Mouse (Mus musculus) spleen, postnatal 36 days (tissue): ENCODE results near the gene Phc2.

Experiments
- DNase-seq, 2 experiments: peaks; one replicate each; pipeline ENCODE4 v3.0.0; 2022; ENCODE audit warnings: low spot score in 2 of 2, mixed read lengths in 1 of 2

Gene Phc2

DNA sequence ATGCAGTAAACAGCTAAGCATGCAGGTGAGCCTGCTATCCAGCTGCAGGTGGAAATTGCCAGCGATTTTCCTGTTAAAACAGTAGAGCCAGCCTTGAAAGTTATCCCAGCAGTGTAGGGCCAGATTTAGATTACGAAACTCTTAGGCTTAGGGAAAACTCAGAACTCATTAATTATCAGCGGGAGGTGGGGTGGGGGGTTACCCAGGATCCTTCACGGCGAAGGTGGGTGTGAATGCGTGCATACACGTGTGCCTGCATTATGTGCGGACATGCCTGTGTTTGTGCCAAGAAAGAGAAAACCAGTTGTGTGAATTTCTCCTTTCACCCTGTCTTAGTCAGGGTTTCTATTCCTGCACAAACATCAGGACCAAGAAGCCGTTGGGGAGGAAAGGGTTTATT, 62.2 kb downstream of the Phc2 start:
- DNase-seq = no peak

DNA sequence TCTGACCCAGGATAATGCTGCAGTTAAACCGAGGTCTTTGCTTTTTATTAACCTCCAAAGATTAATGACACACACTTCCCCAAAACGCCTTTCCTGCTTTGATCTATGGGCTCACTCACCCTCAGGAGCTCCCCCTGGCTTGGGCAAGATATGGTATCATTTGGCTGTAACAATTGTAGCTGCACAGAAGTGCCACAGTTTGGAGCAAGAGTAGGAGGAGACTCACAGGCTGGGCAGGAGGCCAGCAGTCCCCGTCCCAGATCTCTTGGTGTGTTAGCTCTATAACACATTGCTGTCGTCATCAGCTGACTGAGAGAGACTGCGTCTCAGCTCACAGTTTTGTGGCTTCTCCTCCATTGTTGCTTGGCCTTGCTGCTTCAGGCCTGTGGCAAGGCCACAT, 65.6 kb downstream of the Phc2 start:
- no peak for DNase-seq

DNA sequence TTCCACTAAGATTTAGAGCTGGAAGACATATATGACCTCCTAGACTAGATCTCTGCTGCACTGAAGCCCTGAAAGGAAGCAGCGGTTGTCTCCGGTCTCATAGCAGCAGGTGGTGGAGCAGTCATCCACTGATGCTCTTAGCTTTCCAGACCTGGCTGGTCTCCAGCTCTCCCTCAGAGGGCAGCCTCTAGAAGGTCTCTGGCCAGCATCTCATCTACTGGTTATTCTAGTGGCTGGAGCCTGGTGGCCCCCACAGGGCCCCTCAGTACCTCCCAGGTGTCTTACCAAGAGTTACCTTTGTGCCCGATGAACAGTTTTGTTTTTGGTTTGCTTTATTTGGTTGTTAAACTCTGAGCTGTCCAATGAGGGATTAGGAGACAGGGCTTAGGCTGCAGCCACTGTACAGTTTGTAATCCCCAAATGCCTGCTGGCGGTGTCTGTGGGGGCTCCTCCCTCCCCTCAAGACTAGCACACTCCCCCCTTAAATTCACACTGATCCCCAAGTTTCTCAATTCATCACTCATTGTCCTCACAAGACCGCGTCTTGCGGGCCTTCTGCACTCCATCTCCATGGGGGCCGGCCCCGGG, 66.7 kb downstream of the Phc2 start:
- no peak for DNase-seq

DNA sequence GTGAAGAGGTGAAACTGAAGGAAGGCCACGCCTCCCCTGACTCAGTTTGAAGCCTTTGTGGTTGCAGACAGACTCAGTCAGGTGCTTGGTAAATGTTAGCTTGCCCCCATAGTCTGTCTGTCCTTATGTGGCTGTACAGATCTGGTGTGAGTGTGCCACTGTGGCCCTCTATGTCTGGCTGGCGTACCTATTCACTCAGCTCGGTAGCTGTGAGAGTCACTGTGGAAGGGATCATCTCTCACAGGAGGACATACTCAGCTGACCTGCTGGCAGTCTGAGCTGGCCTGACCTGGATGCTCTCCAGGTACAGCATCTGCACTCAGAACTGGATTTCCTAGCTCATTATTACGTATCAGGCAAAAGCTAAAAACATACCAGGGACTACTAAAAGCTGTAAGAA, 67.3 kb downstream of the Phc2 start:
- DNase-seq = no peak

DNA sequence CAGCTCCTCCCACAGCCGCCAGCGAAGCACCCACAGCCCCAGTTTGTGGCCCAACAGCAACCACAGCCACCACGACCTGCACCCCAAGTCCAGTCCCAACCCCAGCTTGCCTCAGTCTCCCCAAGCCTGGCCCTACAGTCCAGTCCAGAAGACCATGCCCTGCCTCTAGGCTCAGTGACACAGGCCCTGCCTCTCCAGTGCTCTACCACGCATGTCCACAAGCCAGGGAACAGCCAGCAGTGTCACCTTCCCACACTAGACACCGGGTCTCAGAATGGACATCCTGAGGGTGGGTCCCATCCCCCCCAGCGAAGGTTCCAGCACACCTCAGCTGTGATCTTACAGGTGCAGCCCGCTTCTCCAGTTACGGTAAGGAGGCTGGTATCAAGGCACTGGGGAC, 68.4 kb downstream of the Phc2 start:
- no peak for DNase-seq

DNA sequence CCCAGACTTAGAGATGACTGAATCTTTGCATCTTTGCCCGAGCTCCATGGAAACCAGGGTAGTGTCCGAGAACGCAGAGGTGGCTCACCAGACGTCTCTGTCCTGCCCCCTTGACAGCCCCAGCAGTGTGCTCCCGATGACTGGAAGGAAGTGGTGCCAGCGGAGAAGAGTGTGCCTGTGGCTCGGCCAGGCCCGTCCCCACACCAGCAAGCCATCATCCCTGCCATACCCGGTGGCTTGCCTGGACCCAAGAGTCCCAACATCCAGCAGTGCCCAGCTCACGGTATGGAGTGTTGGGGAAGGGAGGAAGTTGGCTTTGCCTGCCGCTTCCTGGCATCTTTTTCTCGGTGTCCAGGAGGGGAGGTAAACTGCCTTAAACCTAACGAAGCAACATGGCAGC, 68.9 kb downstream of the Phc2 start:
- no peak for DNase-seq

DNA sequence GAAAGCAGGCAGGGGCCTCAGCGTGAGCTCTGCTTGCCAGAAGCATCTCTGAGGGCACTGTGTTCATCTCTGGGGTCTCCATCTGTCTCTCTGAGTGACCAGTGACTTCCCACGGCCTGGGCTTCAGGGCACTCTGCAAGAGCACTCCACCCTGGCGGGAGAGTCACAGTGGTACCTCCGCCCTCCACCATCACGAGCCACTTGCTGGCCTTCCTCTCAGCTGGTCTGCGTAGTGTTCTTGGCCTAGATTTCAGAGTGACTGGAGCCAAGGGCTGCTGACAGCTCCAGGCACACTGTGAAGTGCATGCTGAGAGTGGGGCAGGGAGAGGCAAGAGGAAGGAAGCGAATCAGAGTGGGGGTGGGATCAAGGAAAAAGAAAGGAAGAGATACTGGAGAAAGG, 69.6 kb downstream of the Phc2 start:
- no peak for DNase-seq

DNA sequence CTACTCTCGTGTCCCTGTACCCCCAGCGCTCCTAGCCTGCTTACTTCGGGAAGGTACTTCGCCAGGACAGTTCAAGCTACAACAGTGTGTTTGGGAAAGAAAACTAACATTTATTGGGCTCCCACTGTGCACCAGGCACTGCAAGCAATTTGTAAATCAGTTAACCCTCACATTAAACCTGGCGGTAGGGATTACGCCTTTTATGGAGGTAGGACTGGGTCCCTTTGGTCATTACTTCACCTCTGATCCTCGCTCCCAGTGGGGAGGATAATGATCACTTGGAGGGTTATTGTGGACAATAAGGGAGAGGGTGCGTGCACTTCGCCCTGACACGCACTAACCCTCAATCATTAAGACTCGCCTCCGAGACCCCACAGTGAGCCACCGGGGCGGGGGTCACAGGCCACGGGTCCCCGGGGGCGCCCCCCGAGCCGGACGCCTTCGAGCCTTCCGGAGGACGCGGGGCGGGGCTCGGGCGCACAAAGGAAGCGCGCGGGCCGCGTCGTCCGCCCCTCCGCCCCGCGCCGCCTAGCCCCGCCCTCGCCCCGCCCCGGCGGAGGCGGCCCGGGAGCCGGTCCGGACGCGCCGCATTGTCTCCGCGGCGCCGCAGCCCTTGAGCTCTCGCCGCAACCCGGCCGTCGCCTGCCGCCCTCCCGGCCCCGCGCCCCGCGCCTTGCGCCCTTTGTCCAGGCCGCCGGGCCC, 72.7 kb downstream of the Phc2 start:
- DNase-seq = peak; percentile 86 to 88

DNA sequence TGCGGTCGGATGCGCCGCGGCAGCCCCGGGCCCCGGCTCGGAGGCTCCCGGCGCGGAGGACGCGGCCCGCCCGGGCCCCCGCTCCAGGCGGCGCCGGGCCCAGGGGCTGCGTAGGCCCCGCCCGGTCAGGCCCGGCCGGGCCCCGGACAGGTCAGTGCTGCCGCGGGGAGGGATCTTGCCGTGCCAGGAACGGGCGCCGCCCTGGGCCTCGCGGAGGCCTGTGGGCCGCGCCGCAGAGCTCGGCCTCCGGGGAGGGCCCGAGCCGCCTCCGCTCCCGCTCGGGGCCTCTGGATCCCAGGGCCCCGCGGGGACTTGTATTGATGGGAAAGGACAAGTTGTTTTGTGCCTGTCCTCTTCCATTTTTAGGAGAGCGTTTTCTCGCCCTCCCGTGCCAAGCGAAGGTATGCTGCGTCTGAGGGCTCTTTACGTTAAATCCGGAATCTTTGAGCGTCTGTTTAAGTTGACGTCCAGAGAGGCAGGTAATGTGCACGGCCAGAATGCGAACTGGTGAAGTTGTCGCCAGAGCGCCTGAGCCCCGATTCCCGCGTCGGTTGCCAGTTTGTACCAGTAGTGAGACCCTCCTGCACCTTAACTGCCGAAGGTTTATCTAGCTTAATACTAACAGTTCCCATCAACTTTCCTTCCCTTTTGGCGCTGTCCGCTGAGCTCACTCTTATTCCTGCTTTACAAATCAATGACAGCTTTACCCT, 73.4 kb downstream of the Phc2 start:
- DNase-seq = peak; percentile 44 to 45

DNA sequence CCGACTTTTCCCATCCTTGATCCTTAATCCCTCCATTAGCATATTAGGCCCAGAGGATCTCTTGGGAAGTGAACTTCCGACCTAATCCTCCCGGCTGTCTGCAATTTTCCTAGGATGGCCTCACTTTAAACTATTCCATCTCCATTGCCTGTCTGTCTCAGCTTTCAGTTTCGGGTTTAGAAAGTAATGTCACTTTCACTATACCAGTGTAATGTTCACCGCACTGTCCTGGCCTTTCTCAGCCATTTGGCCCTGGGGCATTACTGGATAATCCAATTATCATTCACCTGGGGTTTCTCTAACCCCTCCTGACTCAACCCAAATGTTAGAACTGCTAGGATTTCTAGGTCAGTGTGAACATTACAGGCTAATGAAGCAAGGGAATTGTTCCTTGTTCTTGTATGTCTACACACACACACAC, 73.9 kb downstream of the Phc2 start:
- DNase-seq = no peak

DNA sequence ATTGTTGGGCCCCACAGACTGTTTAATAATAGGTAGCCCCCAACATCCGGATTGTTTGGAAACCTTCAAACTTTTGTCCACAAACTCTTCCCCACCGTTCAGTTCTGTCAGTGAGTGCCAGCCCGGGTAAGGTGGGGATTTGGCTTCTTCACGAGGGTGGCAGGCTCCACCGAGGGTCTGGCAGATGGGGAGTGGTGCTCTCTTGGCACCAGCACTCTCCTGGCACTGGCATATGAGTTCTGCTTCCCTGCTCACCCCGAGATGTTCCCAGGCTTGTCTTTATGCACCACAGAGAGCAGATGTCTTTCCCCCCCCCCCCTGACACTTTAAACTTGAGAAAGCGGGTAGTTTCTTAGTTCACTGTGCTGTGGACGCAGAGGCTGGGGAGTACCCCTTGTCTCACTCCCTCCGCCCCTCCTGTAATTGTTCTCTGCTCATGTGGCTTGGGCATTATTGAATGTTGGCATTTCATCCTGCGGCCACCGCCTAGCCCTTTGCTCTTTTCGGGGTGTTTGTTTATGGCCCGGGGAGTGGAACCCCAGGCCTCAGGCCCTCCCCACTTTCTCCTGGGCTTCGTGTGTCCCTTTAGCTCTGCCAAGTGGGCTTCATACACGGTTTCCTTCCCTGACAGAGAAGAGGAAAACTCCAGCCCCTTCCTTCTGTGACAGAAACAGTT, 74.7 kb downstream of the Phc2 start:
- DNase-seq = no peak

DNA sequence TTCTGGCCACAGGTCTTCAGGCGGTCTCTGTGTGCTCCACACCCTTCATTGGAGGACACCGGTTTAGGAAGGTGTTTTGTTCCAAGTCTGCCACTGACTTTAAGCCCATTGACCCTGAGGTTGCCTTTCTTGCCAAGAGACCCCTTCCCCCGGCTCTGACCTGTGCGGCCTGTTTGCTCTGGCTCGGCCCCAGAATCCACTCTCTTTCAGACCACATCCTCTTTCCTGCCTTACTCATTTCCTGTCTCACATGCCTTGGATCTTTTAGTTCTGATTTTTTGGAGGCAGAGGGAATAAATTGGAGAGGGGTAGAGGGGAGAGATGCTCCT, 75.2 kb downstream of the Phc2 start:
- no peak for DNase-seq

DNA sequence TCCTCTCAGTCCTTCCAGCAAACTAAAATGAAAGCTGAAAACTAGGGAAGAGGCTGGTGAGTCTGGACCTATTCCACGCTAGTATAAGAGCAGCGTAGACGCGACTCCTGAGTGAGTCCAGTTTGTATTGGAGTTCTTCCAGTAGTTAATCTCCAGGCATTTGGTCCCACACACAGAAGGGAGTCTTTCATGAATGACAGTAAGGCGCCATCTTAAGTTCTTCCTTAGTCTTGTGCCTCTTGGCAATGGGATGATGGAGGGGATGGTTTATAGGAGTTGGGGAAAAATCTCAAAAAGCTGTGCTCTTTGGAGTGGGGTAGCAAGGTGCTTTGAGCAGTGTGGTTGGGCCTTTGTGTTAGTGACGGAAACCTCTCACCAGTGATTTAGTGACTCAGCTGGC, 75.8 kb downstream of the Phc2 start:
- DNase-seq = no peak

DNA sequence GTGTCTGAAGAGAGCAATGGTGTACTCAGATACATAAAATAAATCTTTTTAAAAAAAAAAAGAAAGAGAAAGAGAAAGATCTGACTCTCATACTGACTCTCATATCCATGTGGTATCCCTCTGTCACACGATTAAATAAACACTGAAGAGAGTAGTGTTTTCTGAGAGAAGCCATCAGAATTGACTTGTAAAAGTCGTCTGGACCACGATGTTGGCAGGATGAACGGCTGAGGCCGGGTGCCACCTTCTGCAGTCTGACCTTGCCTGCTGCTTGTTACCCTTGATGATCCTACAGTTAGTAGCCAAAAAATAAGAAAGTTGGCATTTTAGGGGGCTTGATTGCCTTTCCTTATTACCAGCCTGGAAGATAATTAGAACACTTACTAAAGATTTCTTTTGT, 78.3 kb downstream of the Phc2 start:
- DNase-seq = no peak

DNA sequence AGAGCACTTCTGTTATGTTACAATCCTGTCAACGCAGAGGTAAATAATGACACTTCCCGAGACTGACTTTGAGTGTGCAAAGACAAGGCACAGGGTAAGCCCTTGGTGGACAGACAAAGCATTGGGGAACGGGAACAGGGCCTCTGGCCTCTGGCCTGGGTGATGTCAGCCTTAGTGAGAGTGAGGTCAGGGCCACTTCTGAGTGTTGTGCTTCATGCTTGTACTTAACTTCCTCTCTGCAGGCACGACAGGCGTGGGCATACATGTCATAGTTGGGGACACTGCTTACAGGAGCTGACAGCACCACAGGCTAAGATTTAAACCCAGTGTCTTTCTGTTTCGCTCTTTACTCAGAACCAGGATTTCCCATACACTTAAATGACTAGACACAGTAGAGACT, 79.0 kb downstream of the Phc2 start:
- peak; percentile 69 to 72 for DNase-seq

DNA sequence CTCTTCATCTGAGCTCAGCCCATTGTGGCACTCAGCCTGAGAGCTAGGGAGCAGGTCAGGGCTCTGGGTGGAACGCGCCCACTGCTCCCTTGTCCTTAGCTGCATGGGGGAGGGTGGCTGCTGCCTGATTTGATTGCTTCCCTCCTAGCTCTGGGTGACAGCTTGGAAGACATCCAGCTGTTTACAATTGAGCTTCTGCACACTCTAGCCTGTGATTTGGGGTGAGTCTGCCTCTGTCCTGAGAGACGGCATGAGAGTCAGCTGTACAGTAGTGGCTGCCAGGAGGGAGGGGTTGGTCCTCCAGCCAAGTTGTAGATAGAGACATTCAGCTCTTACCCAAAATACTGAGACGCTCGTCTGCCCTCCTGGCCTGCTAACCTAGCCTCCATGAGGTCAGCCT, 79.7 kb downstream of the Phc2 start:
- peak; percentile 28 to 32 for DNase-seq

DNA sequence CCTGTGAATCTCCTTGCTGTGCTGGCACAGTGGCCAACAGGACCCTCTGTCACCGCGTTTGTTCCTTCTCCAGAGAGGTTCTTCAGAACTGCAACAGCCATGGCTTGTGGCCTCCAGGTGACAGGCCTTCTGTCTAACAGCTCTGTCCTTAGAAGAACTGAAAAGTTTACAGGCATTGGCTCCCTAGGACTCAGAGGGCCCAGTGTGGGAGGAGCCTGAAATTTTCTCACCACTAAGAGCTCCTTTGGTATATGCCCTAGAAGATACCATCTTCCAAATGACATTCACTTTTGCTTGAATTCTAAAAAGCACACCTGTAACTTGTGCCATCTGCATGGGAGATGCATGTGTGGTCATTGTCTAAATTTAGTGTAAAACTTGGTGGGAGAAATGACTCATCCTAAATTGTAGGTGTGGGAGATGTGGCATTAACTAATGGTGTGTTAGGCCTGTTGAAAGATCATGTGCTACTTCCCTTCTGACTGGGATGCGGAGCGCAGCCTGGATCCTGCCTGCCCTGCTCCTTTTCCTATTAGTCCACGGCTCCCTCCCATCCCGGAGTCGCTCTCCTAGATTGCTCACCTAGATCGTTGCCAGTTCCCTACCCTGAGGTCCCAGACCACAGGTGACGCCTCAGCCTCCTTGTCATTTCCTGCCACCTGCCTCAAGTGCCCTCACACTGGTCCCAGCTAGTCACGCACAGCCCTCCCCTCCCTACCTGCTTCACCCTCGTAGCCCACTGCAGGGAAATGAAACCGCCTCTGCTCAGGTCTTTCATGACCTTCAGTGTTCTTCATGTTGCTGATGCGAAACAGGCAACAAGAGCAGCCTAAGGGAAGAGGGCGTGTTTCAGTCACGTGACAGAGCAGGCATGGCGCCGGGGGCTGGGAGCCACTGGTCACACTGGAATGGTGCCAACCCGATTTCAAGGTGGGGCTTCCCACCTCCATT, 80.5 kb downstream of the Phc2 start:
- peak; percentile 88 for DNase-seq

DNA sequence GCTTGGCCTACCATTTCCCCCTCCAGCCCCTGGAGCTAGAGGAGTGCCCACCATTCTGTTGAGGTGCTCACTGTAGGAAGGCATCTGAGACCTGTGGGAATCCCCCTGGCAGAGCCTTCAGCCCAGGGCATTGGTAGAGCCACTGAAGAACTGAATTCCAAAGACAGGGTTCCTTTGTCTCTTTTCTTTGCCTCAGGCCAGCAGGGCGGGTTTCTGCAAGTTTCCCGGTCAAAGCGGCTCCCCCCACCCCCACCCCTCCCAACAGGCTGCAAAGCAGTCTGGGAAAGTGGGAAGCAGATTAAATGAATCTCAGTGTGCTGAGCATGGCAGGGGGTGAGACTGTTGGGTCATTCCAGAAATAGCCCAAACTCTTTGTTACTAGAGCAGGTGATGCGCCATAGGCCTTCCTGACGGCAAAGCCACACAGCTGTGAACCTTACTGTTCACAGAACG, 82.7 kb downstream of the Phc2 start:
- DNase-seq = no peak

DNA sequence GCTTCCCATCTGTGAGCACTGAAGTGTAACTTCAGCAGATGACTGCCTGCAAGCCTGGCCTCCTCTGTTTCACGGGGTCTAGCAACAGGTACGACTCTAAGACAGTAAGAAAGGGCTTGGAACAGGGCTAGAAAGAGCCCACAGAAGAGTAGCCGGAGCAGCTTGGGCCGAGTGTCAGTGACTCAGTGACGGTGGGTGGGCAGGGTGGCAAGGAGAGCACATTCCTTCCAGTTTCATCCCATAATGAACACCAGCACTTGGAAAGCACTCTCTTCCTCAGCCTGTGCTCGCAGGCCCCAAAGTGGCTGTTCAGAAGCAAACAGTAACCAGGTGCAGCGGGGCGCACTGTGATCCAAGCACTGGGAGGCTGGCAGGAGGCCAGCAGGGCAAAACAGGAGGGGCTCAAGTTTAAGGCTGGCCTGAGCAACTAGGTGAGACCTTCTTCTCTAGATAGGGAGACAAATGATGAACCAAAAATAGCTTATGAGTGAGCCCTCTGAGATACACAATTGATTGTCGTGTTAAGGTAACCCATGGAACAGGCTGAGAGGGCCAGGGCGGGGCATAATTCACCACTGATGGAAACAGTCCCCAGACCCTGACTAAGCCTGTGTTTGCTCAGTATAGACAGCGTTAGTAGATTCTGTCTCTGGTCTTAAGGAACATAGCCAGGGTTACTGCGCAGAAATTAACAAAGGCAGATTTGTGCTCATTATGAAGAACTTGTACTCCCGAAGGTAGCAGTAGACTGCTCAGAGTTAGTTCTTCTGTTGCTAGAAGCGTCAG, 83.5 kb downstream of the Phc2 start:
- no peak for DNase-seq

DNA sequence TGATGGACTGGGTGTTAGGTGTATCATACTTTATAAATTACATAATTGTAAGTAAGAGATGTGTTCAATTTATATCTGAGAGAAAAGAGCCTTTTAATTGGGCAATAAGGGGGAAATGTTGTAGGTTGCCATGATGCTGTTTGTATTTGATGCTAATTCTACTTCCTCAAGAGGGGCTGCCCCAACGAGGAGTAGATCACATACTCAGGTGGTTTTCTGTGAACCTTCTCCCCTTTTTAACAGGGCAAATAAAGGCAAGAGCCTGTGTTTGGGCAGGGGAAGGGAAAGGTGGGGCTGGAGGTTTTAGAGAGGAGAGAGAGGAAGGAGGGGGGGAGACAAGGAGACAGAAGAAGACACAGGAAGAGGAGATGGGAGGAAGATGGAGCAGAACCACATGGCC, 86.4 kb downstream of the Phc2 start:
- DNase-seq = no peak

DNA sequence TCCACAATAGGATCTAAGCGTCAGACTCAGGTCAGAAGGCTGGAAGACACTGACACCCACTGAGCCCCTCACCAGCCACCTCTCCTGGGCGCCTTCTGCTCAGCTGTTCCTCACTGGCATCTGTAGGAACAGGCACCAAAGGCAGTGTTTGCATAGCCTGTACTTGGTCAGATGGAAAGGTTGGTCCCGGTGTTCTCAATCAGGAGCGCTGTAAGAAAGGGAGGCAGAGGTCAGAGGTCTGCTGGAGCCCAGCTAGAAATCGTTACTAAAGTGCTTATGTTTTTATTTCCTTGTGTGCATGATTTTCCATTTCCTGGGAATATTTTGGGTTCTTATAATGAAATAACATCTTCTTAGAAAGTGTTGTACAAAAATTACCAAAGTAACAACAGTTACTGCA, 87.4 kb downstream of the Phc2 start:
- no peak for DNase-seq
